Mouse (Mus musculus): ENCODE results near the gene Nwd2.

The Nwd2 gene

DNA sequence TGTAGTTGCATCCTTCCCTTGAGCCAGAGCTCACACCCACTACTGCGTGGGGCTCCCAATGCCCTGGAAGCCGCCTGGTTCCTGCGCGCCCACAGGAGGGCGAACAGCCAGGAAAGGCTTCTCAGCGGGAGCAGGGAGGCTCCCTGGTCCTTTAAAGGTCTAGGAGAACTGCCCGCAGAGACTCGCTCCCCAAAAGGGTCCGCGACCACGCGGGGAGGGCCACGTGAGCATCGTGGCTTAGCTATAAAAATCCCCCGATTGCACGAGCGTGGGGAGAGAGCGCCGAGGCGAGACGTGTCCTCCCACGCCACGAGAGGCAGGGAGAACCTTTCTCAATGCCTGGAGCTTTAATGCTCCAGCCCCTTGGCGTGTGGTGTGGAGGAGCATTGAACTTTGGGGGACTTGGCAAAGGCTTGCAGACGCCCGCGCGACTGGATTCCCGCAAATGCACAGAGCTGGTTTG is at the start of gene Nwd2:
Nwd2 (plus strand) TSS at position 33 of the 463 bp plus-strand sequence.
- no peak for DNase-seq (ENCODE audit: low read depth, low spot score)

DNA sequence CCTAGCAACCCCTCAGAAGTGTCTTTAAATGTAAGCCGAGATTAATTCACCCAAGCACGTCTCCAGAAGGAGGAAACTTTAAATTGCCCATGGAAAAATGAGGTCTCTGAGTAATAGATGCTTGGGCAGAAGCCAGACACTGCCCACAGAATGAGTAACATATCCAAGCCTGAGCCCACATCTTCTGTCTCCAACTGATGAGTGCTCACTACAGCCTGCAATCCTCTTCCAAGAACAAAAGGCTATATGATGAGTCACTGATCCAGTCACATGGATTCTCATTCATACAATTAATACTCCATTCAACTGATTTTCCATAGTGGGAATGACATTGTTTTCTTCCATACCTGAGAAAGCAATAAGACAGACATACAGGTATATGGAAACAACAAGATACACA is 41.5 kb upstream of the Nwd2 start:
- DNase-seq (ENCODE audit: low read depth, low spot score): no peak

DNA sequence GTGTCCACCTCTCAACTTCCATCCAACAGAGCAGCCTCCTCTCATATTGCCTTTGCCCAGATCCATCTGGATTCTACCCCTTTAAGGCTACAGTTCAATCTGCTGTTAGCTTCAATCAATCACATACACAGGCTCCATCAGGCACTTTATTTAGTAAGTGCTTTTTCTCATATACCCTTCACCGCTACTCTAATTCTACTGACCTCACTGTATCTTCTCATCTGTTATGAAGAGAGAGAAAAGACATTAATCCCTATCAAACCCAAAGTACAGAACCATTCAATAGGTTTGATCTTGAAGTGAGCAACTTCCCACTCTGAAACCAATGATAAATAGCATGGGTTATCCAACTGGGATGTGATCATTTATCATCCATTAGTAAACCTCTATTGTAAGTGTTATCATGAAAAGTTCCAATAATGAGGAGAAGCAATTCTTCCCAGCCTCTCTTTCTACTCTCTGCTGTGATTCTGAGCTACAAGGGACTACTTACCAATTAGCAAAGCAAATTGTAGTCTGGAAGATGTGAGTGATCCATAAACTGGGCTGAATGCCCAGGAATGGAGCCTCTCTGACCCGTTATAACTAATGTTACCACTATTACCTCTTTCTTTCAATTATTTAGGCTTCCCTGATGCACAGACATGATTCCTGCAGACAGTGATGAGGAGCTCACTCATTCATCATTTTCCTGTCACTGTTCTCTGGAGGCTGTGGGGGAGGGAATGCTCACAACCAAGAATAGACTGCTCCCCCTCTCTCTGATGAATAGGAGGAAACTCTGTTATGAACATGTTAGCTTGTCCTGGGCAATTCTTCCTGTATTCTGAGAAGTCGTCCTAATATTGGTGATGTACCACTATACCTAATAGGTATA is 31.9 kb upstream of the Nwd2 start:
- DNase-seq (ENCODE audit: low read depth, low spot score): no peak

DNA sequence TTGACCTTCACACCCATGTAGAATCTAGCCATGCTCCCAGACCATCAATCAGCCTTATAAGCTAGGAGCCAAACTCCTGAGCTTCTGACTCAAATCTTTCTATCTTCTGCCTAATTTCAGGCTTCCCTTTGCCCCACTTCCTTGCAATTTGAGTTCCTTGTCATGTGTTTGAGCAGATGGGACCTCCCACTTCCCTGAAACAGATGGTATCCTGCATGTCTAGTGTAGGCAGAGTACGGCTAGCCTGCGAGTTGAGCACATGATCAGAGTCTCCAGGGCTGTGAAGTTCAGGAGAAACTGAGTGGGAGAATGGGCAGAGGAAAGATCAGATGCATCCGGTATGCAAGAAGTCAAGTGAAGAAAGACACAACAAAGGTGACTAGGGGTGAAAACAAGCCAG is 24.8 kb upstream of the Nwd2 start:
- no peak for DNase-seq (ENCODE audit: low read depth, low spot score)

DNA sequence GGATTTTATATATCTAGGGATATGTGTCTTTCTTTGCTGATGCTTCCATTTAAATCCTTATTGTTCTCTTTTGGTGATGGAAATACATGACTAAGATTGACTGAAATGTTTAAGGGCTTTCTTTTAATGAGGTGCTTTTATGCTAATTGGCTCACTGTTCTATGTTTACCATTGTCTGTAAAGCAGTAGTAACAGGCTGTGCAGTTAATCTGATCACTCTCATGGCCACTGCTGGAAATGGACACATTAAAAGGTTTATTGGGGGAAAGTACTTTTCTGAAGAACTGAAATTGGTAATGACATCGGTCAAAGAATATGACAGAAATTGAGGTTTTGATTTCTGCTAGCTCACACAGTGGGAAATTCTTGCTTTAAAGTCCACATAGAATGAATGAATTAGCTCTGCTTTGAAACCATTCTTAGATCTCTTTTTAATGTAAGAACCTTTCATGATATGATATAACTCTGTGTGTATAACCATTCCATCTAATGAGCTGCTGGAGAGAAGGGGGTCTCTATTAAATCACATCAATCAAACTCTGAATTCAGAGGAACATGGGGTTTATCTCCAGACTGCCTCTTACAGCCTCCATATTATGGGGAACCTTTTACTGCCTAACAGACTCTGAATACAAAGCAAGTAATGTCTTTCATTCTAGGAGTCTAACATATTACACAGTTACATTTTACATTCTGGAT is 20.9 kb upstream of the Nwd2 start:
- DNase-seq (ENCODE audit: low read depth, low spot score): no peak

DNA sequence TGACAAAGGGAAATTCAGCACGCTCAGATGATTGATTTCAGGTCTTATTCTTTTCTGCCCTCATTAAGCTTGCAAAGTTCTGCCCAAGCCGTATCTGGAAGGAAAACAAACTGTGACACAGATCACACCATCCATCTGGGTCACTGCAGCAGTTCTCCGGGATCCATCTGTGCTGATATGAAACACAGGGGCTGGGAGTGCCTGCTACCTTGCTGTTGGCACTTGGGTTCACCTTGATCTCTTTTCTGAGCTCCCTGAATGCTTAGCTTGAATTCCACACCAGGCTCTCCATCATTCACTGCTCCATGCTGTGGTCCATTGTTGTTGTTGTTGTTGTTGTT is 20.4 kb upstream of the Nwd2 start:
- DNase-seq (ENCODE audit: low read depth, low spot score): no peak

DNA sequence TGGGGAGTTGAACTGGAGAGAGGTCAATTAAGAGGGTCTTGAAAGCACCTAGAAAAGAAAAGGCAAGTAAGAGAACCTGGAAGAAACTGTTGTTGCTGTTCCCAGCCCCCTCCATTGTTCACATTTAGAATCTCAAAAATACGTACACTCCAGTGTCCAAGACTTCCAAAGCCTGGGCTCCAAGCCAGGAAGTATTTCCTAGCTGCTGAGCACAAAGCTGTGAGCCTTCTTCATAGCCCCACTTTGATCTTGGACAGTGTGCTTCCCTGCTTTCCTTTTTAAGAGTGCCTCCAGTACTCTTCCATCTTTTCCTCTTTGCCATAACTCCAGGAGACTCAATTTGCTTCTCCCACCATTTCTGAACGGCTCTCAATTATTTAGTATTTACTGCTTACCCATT is 14.3 kb upstream of the Nwd2 start:
- DNase-seq (ENCODE audit: low read depth, low spot score): no peak

DNA sequence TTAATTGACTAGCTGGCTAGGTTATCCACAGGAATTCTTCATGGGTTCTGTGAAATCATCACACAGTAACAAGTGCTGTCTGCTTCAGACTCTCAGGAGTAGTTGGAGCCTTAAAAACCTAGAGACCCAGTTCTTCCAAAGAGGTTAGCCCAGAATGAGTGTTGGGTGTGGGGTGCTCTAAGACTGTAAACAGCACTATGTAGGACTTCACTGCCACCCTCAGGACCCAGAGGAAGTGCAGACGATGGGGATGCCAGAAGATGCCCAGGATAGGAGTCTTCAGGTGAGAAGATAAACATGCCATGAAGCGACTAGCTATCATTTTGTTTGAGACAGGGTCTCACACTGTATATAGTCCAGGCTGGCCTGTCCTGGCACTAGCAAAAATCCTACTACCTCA is 715 bp upstream of the Nwd2 start:
- DNase-seq (ENCODE audit: low read depth, low spot score): no peak

DNA sequence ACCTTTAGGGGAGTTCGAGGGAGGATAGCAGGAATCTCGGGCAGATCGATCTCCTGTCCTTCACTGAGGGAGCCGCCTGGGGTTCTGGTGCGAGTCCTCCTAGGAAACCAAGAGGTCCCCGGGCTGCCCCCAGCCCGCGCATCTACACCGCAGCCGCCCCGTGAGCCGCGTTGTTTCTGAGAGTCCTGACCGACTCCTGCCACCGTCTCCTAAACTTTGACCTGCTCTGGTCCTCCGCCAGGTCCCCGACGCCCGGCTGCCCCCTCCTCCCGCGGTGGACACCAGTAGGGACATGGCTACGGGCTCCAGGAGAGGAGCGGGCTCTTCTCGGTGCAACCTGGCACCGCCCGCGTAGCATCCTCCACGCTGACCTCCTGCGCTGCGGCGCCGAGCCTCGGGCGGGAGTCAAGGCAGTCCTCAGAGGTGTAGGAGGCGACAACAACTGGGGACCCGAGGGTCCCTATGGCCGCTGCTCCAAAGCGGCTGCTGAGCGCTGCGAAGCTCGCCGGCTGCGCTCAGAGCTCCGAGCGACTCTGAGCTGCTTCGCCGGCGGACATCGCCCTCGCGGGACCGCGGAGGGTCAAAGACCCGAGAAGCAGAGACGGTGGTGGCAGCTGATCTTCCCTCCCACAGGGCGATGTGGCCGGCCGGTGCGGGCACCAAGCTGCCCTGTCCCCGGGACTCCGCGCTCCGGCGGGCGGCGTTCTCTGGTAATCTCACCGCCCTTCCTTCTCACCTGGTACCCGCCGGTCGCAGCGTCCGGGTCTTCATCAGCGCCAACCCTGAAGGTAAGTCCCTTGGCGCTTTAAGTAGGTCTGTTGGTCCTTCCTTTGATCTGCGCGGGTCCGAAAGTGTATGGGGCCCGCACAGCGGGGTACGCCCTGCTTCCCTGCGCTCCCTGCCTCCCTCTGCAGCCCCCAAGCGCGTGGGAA is 897 bp downstream of the Nwd2 start:
- no peak for DNase-seq (ENCODE audit: low read depth, low spot score)

DNA sequence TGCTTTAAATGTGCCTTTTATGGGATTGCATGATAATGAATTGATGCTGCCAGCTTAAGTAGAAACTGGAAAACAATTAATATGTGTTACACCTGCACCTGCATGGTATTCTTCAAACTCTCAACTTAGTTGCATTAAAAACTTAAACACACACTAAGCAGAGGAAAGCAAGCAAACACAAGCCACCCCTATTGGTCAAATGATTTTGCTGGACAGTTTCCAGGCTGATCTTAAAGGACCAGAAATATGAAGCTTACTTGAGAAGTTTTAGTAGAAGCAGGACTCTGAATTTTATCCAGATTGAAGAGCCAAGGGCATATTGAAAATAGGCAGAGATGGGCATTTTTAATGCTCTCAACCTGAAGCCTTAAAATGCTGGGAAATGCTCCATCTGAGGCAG is 2.9 kb downstream of the Nwd2 start:
- DNase-seq (ENCODE audit: low read depth, low spot score): no peak

DNA sequence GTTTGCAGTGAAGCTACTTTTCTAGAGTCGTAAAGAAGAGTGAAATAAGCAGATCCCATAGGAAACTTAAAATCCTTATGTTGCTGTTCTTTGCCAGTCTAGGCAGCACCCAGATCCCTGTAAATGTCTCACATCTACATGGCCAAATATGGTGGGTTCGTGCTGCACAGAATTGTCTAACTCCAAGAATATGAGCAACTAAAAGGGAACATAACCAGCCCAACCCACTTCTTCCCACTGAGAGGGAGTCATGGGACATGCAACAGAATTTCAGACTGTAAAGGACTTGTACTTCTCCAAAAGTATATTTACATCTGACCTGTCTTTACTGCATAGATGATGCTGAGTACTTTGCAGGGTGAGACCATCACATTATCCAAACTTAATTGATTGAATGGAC is 3.8 kb downstream of the Nwd2 start:
- no peak for DNase-seq (ENCODE audit: low read depth, low spot score)

DNA sequence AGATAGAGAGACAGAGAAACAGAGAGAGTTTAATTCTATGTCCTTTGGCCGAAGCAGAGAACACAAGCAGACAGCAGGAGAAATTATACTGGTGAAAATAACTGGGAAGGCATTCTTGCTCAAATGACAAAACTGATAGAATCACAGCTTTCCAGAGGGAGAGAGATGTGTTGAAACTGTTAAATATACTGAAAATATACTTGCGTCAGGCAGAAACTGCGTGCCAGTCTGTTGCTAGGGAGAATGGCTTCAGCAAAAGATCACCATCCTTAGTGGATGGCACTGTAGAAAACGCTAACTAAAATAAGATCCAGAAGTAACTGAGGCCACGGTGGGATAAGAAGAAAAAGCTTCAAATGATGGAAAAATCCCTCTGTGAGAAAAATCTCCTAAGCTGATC is 18.0 kb downstream of the Nwd2 start:
- DNase-seq (ENCODE audit: low read depth, low spot score): no peak

DNA sequence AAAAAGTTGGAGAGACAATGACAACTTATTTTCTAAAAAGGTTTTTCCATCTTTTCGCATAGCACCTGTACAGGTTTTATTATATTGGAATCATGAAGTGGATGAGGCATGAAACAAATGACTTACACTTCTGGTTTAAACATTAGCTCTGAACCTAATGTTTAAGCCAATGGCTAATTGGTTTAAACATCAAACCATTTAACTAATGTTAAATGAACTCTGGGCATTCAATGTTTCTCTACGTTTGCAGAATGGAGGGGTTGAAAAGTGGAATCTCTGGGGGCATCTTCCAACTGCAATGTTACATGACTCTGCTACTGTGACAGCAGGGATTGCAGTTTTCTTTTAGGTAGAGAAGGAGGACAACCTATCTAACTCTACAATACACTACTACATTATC is 27.0 kb downstream of the Nwd2 start:
- DNase-seq (ENCODE audit: low read depth, low spot score): no peak

DNA sequence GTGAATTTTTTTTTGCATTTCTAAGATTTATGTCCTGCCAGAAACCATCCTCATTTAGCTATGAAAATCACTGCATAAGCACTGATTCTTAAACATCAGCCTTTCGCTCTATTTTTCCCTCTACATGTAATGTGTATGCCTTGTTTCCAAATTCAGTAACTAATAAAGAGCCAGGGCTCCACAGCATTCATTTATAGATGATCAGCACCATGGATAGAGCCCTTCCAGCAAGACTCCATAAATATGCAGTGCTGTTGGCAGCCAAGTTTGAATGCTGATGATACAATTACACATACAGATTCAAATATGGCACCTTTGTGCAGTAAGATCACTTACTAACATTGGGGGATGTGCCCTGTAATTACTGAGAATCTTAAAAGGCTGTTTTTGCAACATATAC is 40.2 kb downstream of the Nwd2 start:
- DNase-seq (ENCODE audit: low read depth, low spot score): no peak

DNA sequence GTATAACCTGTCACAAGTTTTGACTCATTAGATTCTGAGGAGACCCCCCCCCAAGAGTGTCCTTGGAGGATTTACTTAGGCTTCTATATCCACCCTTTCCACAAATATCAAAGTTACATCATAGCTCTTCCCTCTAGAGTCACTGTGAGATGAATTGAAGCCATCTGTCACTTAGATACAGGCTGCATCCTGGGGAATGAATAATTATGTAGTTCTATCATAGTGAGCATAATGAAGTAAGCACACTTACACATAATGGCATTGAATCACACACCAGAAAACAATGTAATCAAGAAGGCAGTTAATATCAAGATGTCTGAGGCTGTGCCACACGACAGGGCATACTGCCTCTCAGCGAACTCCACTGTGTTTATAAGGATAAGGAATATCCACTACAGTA is 47.9 kb downstream of the Nwd2 start:
- DNase-seq (ENCODE audit: low read depth, low spot score): no peak

DNA sequence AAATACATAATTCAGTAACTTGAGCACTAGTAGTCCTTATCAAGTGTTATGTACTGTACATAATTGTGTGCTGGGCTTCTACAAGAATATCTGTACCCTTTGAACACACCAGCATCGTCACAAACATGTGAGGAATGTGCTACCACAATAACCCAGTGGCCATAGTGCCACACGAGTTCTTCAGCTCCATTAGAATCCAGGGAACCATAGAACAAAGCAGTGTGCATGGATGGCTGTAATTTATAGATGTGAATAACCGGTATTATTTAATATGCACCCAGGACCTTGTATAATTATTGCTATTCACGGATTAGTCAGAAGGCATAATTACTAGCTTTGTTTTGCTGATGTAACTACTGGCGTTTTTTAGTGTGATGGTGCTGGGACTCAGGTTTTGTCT is 48.3 kb downstream of the Nwd2 start:
- DNase-seq (ENCODE audit: low read depth, low spot score): no peak

DNA sequence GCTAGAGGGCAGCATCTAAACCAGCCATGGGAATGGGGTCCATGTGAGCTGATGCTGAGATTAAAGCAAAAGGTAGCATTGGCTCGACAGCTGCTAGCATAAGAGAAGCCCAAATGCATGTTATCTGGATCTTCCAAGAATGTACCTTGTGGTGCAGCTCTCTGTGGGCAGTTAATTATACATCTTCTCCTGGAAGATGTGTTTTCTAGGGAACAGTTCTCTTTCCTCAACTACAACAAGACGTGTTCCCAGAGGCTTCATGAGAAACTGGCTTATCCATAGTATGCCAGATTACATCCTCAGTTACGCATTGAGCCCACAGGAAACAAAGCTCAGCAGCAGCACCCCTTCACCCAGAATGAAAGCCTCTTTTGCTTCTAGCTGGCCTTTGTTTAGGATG is 80.1 kb downstream of the Nwd2 start:
- no peak for DNase-seq (ENCODE audit: low read depth, low spot score)

DNA sequence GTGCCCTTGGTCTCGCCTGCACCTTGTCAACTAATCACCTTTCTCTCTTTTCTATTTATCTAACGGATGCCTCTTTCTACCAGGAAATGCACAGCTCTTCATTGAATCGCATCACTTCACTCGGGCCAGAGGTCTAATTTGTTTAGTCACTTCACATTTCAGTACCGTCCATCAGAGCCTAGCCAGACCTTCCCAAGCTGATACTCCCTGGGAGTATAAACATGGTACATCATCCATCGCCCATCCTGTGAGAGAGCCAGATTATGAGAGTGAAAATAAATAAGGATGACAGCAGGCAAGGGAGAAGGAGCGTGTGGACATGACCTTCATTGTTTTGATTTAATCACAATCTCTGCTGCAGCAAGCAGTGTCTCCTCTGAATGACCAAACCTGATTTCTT is 86.6 kb downstream of the Nwd2 start:
- no peak for DNase-seq (ENCODE audit: low read depth, low spot score)

DNA sequence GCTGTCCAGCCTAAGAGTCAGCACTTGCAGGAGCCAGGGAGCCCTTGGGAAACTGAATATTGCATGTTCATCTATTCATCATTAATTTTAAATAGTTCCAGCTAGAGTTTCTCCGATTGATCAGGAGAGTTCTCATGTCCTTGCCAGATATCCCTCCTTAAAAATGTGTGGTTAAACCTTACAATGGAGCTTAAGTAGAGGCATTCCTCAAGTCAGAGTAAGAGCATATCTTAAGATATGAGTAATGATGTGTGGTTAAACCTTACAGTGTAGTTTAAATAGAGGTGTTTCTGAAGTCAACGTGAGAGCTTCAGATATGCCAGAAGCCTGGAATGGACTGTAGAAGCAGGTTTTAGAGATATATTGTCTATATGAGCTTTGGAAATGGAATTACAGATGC is 94.5 kb downstream of the Nwd2 start:
- DNase-seq (ENCODE audit: low read depth, low spot score): no peak

DNA sequence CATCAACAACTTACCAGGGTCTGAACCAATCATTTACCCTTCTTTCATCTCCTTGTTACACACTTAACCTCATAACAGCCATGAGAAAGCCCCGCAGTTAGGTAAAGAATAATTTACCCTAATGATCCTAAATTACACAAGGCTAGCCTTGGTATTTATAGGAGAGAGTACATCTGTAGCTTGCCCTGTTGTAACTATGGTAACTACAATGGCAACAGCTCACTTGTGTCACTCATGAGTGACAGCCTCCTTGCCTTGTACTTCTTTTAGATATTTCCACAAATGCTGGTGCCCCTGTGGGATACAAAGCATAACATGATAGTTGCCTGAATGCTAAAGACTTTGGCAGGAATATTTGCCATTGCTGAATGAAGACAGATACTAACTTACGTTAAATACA is 99.4 kb downstream of the Nwd2 start:
- no peak for DNase-seq (ENCODE audit: low read depth, low spot score)

DNA sequence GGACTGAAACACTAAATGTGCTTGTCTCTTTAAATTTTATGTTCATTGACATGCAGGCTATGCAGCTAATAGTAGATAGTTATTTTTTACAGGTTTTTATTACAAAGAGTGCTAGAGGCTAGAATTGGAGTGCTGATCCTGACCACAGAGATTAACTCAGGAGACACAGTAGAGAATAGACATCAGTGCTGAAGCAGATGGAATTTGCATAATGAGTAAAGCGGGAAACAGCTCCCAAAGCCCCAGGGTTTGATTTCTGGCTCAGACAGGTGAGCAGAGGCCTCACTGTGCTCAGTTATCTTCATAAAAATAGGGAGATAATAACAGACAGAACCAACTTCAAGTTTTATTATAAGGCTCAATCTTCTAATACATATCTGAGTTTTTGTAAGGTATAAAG is 99.9 kb downstream of the Nwd2 start:
- no peak for DNase-seq (ENCODE audit: low read depth, low spot score)

DNA sequence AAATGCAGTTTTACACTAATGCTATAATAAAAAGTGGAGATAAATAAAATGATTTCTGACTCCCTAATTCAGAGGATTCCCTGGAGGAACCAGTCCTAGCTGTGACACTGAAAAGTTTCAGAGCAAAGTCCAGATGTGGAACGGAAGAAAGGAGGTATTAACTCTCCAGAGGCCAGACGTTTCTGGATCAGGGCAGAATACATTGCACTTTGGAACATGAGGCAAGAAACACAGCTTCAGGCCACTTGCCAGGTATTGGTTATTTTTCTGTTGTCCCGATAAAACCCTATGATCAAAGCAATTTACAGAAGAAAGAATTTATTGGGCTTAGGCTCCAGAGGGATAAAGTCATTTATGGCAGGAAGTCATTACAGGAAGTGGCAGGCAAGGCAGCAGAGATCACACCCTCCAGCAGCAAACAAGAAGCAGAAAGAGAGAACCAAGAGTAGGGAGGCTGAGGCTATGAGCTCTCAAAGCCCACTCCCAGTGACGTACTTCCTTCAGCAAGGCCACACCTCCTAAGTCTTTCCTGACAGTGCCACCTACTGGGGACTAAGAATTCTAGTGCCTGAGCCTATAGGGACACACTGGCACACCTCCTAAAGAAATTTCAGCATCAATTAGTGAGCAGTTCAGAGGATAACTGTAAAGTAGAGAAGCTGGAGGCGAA is 106.3 kb downstream of the Nwd2 start:
- DNase-seq (ENCODE audit: low read depth, low spot score): no peak
